Mouse (Mus musculus): Measurements from ENCODE around the gene Gm8251. TPM values are rescaled to one million over a fixed set of nuclear protein-coding genes. Genes with fewer than 3 reads are reported as not detected.

Gene Gm8251
- 0.03 TPM in 1 of 2 replicates, not detected in the other for polyA plus RNA-seq (2012; rRNA removed; ENCODE audit: low replicate concordance)

GRCm38 (mm10) chr1:44061836-44062235, at the start of gene Gm8251:
Gene Gm8251, minus strand, starts transcription at chr1:44061936.

GRCm38 (mm10) chr1:44102259-44102717, 40.6 kb upstream of the Gm8251 start, which contains the start of gene Tex30:
Gene Tex30, minus strand, starts transcription at chr1:44102441.

GRCm38 (mm10) chr1:44019934-44020333, 41.8 kb downstream of the Gm8251 start, which contains the start of gene Mettl21c:
Gene Mettl21c, minus strand, starts transcription at chr1:44020034.

Other genes starting within 250 kb of the Gm8251 start
- gene Uxs1, start 234.1 kb downstream of the Gm8251 start, polyA plus RNA-seq (2012; rRNA removed; ENCODE audit: low replicate concordance): 13.6 and 21.4 TPM in 2 replicates
- 8.6 and 11.9 TPM in 2 replicates for gene Tpp2, start 128.3 kb downstream of the Gm8251 start, polyA plus RNA-seq (2012; rRNA removed; ENCODE audit: low replicate concordance)
- gene Mettl21c, start 41.9 kb downstream of the Gm8251 start, polyA plus RNA-seq (2012; rRNA removed; ENCODE audit: low replicate concordance): not detected in 2 replicates
- gene Tex30, start 40.5 kb upstream of the Gm8251 start, polyA plus RNA-seq (2012; rRNA removed; ENCODE audit: low replicate concordance): 3.9 and 6.8 TPM in 2 replicates
- 8.7 and 35.2 TPM in 2 replicates for gene Kdelc1, start 56.9 kb upstream of the Gm8251 start, polyA plus RNA-seq (2012; rRNA removed; ENCODE audit: low replicate concordance)
- gene Bivm, start 57.0 kb upstream of the Gm8251 start, polyA plus RNA-seq (2012; rRNA removed; ENCODE audit: low replicate concordance): 5.7 and 7.4 TPM in 2 replicates
- 5.0 and 8.2 TPM in 2 replicates for gene Ercc5, start 85.8 kb upstream of the Gm8251 start, polyA plus RNA-seq (2012; rRNA removed; ENCODE audit: low replicate concordance)
- not detected in 2 replicates for gene Mettl21e, start 157.0 kb upstream of the Gm8251 start, polyA plus RNA-seq (2012; rRNA removed; ENCODE audit: low replicate concordance)